Mouse (Mus musculus): ENCODE measurements at regions not wholly inside any gene's neighbourhood (a gene's known extent, or its start where the extent isn't known, plus 50 kb on each side); places are given as distances from the start of the nearest gene placed in this dataset.

- intact Hi-C loops (cut with DNase I) = no loop called here
Observed at GRCm38 (mm10) chr17:49149896-49150295, 217.7 kb downstream of the Lrfn2 start.

GRCm38 (mm10) chr17:49150971-49151422 lies 218.8 kb downstream of the Lrfn2 start:
- intact Hi-C loops (cut with DNase I) = no loop called here
- DNase-seq (ENCODE audit: low spot score in 2 of 2) = peak; percentile 27 to 31

More at GRCm38 (mm10) chr17:49149896-49150295, 217.7 kb downstream of the Lrfn2 start:
- DNase-seq (ENCODE audit: low spot score in 2 of 2) = no peak

- DNase-seq (ENCODE audit: low spot score in 2 of 2) = no peak
- intact Hi-C loops (cut with DNase I) = no loop called here
Observed at GRCm38 (mm10) chr17:49153994-49154393, 221.8 kb downstream of the Lrfn2 start.

GRCm38 (mm10) chr17:49155001-49155515 lies 222.9 kb downstream of the Lrfn2 start:
- no peak for DNase-seq (ENCODE audit: low spot score in 2 of 2)

DNA sequence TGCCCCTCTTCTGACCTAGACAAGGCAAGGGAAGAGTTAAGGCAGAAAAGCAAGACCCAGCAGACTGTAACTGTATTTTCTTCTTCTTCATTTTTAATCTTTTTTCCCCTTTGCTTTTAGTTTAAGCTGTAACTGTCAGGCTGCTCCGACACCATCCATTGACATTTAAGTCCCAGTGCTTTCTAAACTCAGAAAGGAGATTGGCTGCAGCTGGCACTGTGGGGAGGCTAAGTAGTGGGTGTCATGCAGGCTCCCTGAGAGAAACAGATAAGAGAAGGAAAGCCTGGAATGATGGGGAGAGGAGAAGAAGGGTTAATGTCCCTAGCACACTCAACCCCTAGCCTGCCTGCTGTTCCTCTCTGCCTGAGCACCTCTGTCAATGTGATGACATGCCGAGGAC lies 225.4 kb downstream of the Lrfn2 start:
- intact Hi-C loops (cut with DNase I) = no loop called here
- peak; percentile 30 to 37 for DNase-seq (ENCODE audit: low spot score in 2 of 2)

More at GRCm38 (mm10) chr17:49155001-49155515, 222.9 kb downstream of the Lrfn2 start:
- intact Hi-C loops (cut with DNase I) = no loop called here

DNA sequence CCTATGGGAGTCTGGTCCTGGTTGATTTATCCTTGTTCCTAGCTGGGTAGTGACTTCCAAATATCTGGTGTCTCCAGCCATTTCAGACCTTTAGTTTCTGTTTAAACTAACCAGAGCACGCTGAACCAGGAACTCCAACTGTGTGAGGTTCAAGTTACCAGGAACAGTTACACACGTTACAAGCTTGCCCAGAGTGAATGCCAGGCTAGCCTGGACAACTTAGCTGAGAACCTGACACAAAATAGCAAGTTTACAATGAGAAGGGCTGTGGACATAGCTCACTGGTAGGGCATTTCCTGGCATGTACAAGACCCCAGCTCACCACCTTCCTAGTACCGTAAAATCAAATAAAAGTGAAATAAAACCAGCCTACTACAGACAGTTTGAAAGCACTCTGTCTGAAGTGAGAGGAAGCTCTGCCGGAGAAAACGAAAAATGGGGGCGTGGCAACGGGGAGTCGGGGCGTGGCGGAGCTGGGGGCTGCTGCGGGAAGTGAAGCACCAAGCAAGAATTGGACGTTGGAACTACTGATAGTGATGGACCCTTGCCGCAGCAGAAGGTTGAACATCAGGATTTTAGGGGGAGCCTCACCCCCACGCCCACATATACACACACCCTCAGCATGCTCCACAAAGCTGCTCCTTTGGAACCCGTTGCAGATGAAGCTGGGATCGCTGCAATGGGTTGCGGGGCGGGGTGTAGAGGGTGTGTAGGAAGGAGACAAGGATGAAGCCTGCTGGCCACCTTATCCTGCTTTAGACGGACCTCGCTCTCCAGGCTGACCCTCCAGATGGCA lies 239.3 kb downstream of the Lrfn2 start:
- no peak for DNase-seq (ENCODE audit: low spot score in 2 of 2)

GRCm38 (mm10) chr17:49172052-49172799 lies 240.0 kb downstream of the Lrfn2 start:
- intact Hi-C loops (cut with DNase I) = loop anchor here (5.0 kb wide), 1 partner anchor 240 kb away; the partner anchor contains the start of gene Lrfn2
- DNase-seq (ENCODE audit: low spot score in 2 of 2) = no peak

More for the DNA sequence above, 239.3 kb downstream of the Lrfn2 start:
- intact Hi-C loops (cut with DNase I) = loop anchor here (5.0 kb wide), 1 partner anchor 239 kb away; the partner anchor contains the start of gene Lrfn2

DNA sequence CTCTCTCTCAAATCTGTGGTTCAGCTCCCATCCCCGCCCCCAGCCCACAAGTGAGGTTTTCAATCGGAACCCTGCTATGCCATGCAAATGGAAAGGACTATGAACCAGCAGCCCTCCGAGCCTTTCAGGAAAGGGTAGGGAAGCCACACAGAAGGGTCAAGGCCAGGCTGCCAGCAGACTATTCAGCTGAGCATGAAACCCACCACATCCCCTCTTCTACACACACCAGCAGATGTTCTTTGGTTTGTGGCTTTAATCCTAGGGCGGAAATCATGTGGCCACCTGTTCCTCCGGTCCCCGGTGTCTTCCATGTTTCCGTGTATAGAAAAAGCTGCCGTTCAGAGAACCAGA lies 240.6 kb downstream of the Lrfn2 start:
- intact Hi-C loops (cut with DNase I) = loop anchor here (5.0 kb wide), 1 partner anchor 240 kb away; the partner anchor contains the start of gene Lrfn2
- no peak for DNase-seq (ENCODE audit: low spot score in 2 of 2)

- intact Hi-C loops (cut with DNase I) = no loop called here
- no peak for DNase-seq (ENCODE audit: low spot score in 2 of 2)
Observed at GRCm38 (mm10) chr17:49177966-49178731, 246.0 kb downstream of the Lrfn2 start.

DNA sequence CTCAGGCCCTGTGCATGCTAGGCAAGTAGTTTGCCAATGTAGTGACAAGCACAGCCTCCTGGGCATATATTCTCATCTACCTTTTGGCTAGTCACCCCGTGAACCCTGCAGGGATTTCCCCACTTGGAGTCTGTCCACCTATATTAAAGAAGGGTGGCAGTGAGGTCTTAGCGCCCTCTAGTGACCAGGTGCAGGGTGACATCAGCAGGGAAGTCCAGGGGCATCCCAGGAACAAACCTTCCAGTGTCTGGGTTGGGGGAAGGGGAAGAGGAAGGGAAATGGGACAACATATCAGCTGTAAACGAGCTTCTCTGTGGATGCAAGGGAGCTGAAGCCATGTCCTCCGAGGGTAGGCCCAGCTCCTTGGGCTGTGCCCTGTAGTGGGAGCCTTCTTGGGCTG lies 245.7 kb upstream of the Mocs1 start:
- no peak for DNase-seq (ENCODE audit: low spot score in 2 of 2)
- intact Hi-C loops (cut with DNase I) = no loop called here

DNA sequence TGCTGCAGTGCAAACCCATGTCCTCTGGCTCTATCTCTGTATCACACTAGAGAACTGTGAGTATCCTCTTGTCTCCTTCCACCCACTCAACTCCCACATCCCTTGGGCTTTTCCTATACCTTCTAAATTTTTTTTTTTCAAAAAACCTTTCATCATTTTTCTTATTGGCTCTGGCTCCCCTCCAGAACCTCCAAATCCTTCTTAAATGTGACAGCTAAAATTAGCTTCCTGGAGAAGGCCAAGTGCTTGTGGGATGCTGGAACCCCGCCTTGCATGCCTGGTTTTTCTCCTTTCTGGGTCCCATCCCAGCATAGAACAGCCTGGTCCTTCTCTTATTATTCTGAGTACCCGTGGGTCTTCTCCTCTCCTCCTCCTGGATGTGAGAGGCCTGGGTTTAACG lies 244.2 kb upstream of the Mocs1 start:
- peak; percentile 73 to 88 for DNase-seq (ENCODE audit: low spot score in 2 of 2)
- intact Hi-C loops (cut with DNase I) = no loop called here

DNA sequence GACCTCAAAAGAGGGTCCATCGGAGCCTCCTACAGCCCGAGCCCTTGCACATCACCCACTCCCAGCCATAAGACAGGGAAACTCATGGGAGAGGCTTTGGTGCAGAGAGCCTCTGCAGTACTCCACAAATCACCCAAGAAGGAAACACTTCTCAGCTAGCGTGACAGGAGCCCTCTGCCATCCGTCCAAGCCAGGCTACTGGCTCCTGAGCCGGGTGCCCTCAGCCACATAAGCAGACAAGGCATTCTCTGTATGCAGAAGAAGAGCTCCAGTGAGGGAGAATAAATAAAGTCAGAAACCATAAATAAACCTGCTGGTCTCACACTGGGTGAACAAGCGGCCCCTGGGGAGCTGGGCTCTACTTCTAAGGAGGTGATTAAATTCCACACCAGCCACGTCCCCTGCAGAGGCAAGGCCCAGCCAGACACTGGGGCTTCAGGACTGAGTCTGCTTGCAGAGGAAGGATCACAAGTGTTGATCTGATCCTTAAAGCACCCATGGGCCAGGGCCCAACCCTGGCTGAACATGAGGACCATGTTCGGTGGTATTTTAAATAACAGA lies 243.0 kb upstream of the Mocs1 start:
- DNase-seq (ENCODE audit: low spot score in 2 of 2) = no peak
- intact Hi-C loops (cut with DNase I) = loop anchor here (5.0 kb wide), 1 partner anchor 253 kb away; the partner anchor contains the start of gene Lrfn2

GRCm38 (mm10) chr17:49189765-49190164 lies 238.4 kb upstream of the Mocs1 start:
- intact Hi-C loops (cut with DNase I) = loop anchor here (5.0 to 10.0 kb wide), 2 partner anchors 205 to 257 kb away; partner anchors contain the start of gene Lrfn2
- peak; percentile 72 for DNase-seq (ENCODE audit: low spot score in 2 of 2)

GRCm38 (mm10) chr17:49190337-49190736 lies 237.8 kb upstream of the Mocs1 start:
- intact Hi-C loops (cut with DNase I) = loop anchor here (10.0 kb wide), 1 partner anchor 204 kb away; no protein-coding TSS in a partner anchor
- no peak for DNase-seq (ENCODE audit: low spot score in 2 of 2)

GRCm38 (mm10) chr17:49196046-49196684 lies 232.0 kb upstream of the Mocs1 start:
- no peak for DNase-seq (ENCODE audit: low spot score in 2 of 2)

DNA sequence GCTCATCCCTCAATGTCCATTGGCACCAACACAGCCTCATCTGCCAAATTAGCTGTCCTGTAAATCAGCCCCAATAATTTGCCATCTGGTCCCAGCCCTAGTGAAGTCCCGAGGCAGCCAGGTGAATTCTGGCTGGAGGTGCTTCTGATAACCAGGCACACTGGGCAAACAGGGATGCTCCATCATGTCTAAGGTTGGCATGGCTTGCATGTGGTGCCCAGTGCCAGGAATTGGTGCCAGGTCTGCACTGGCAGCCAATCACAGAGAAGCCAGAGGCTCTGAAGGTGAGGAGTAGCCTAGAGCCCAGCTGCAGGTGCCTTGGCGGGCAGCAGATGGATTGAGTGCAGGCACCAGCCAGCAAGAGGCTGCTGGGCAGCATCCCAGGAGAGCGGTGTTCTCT lies 226.7 kb upstream of the Mocs1 start:
- DNase-seq (ENCODE audit: low spot score in 2 of 2) = no peak
- intact Hi-C loops (cut with DNase I) = no loop called here

More at GRCm38 (mm10) chr17:49196046-49196684, 232.0 kb upstream of the Mocs1 start:
- intact Hi-C loops (cut with DNase I) = loop anchor here (10.0 kb wide), 1 partner anchor 199 kb away; no protein-coding TSS in a partner anchor

DNA sequence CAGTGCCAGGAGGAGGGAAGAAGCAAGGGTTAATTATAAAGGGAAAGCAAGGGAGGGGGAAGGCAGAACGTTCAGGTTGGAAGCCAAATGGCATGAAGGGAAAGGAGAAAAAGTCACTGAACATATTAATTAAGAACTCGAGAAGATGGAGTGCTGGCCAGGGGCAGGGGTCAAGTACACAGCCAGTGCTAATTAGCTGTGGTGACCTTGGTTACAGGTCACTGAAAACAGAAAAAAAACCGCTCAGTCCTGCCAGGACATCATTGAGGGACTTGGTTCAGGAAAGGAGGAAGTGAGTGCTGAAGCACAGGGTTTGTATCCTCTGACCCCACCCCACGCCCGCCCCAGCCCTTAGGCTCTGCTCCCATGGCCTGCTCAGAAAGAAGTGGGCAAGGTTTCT lies 223.1 kb upstream of the Mocs1 start:
- no peak for DNase-seq (ENCODE audit: low spot score in 2 of 2)
- intact Hi-C loops (cut with DNase I) = no loop called here

DNA sequence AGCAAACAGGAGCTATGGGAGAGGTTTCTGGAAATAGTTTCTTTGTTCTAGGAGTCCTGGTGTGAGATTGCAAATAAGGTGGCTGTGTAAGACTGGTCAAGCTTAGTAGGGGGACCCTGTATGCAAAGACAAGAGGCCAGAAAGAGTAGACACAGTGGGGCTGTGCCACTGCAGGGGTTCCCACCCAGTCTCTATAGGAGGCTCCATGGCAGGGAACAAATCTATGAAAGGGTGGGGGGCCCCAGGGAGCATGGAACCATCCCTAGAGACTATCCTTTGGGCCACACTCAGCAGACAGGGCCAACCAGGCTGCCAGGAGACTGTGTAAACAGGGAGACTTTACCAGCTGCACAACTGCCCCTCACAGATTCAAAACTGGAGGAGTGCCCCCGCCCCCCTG lies 222.6 kb upstream of the Mocs1 start:
- intact Hi-C loops (cut with DNase I) = no loop called here
- DNase-seq (ENCODE audit: low spot score in 2 of 2) = no peak
